Mouse (Mus musculus) stomach, embryonic 14.5 days (tissue): Measurements from ENCODE around the gene Fancd2. TPM values are rescaled to one million over a fixed set of nuclear protein-coding genes. Genes with fewer than 3 reads are reported as not detected.

ENCODE experiments used
- ATAC-seq: fragments of 200-750 bp; cut with Nextera tagmentation; 2 replicates; pipeline ENCODE4 v1.8.0; 2017; ENCODE audit warnings: low read depth, moderate TSS enrichment; ENCODE audit not compliant: insufficient number of reproducible peaks, insufficient read depth, low FRiP score
- H3K27ac ChIP-seq: fragments of 300-500 bp; sonication (generic); 2 replicates; pipeline ENCODE4 v1.5.1; 2014; ENCODE audit warnings: mild to moderate bottlenecking, low read length, moderate library complexity, mixed read lengths
- H3K27me3 ChIP-seq: fragments of 300-500 bp; sonication (generic); 2 replicates; pipeline ENCODE4 v1.6.1; 2014; ENCODE audit warnings: low read length, control low read depth, mixed read lengths; ENCODE audit not compliant: control insufficient read depth, insufficient read depth
- H3K36me3 ChIP-seq: fragments of 300-500 bp; sonication (generic); 2 replicates; pipeline ENCODE4 v1.6.1; 2014; ENCODE audit warnings: mild to moderate bottlenecking, control low read depth, low read length, moderate library complexity, mixed read lengths; ENCODE audit not compliant: control insufficient read depth, insufficient read depth
- H3K4me1 ChIP-seq: fragments of 300-500 bp; sonication (generic); 2 replicates; pipeline ENCODE4 v1.6.1; 2014; ENCODE audit warnings: low read length, control low read depth, mixed read lengths; ENCODE audit not compliant: control insufficient read depth, insufficient read depth
- H3K4me2 ChIP-seq: fragments of 300-500 bp; sonication (generic); replicated peaks from 2 replicates; pipeline ENCODE4 v1.6.1; 2014; ENCODE audit warnings: low read depth, low read length, control low read depth
- H3K4me3 ChIP-seq: fragments of 300-500 bp; sonication (generic); 2 replicates; pipeline ENCODE4 v1.5.1; 2014; ENCODE audit warnings: low read depth, low read length, control low read depth
- H3K9ac ChIP-seq: fragments of 300-500 bp; sonication (generic); replicated peaks from 2 replicates; pipeline ENCODE4 v1.6.1; 2014; ENCODE audit warnings: low read depth, mild to moderate bottlenecking, control low read depth, low read length, moderate library complexity, mixed read lengths
- H3K9me3 ChIP-seq: fragments of 300-500 bp; sonication (generic); 2 replicates; pipeline ENCODE4 v1.6.1; 2016; ENCODE audit warnings: low read depth, low read length, control low read depth; ENCODE audit not compliant: control insufficient read depth
- WGBS: fragments of 180-500 bp; shearing (Covaris S2); extraction: QIAGEN DNeasy Blood & Tissue Kit; methylation state at CpG from one replicate; pipeline ENCODE4 v1.1.7; 2014; 5-methylcytosine and 5-hydroxymethylcytosine counted together
- microRNA-seq: library from miRNA; unstranded; fragments of <30 nt; microRNA quantifications from one replicate; pipeline ENCODE4, GENCODE M21; 2016
- polyA plus RNA-seq: library from polyadenylated mRNA; unstranded; fragments of >200 nt; fragmentation: Nextera tagmentation; extraction: Ambion mirVana; gene quantifications from 2 replicates; pipeline ENCODE4 v1.2.1, GENCODE M21; 2014

Gene Fancd2
- polyA plus RNA-seq, 1 experiment from 2014 or later, result 13.8 TPM

GRCm38 (mm10) chr6:113644808-113645207, 113.3 kb downstream of the Fancd2 start:
- WGBS, result 74% methylated on average over 8 of the region's 8 CpGs
- H3K27me3 ChIP-seq, result no peaks in the 10 kb centered on the region
- H3K4me1 ChIP-seq, result no peaks in the 10 kb centered on the region
- H3K27ac ChIP-seq, result no peak overlapping the region; the same call in 1 of the 2 replicates
- H3K4me3 ChIP-seq, result no peak overlapping the region
- H3K9ac ChIP-seq, result no peak overlapping the region
- no peaks in the 10 kb centered on the region for H3K9me3 ChIP-seq
- H3K36me3 ChIP-seq, result no peaks in the 10 kb centered on the region
- ATAC-seq, result no peak
- H3K4me2 ChIP-seq, result no peak overlapping the region

Small RNA genes within 50 kb of the gene (microRNA-seq; reads per million reads assigned to microRNA genes)
- gene Gm23365, result not detected

Other genes starting within 250 kb of the Fancd2 start
- 0.20 TPM in 1 of 2 replicates, not detected in the other for gene Cpne9, start 249.4 kb upstream of the Fancd2 start, polyA plus RNA-seq
- gene Brpf1, start 224.5 kb upstream of the Fancd2 start, polyA plus RNA-seq, result 20.1 and 21.1 TPM in 2 replicates
- gene Ogg1, start 204.7 kb upstream of the Fancd2 start, polyA plus RNA-seq, result 14.7 and 18.0 TPM in 2 replicates
- gene Camk1, start 187.7 kb upstream of the Fancd2 start, polyA plus RNA-seq, result 102 and 107 TPM in 2 replicates
- gene Tada3, start 153.8 kb upstream of the Fancd2 start, polyA plus RNA-seq, result 52.6 and 54.8 TPM in 2 replicates
- gene Arpc4, start 153.6 kb upstream of the Fancd2 start, polyA plus RNA-seq, result 222 and 230 TPM in 2 replicates
- 2.6 and 2.7 TPM in 2 replicates for gene Ttll3, start 142.4 kb upstream of the Fancd2 start, polyA plus RNA-seq
- gene Rpusd3, start 112.3 kb upstream of the Fancd2 start, polyA plus RNA-seq, result 20.2 and 20.3 TPM in 2 replicates
- gene Cidec, start 95.9 kb upstream of the Fancd2 start, polyA plus RNA-seq, result 0.46 TPM in 1 of 2 replicates, not detected in the other
- gene Jagn1, start 89.1 kb upstream of the Fancd2 start, polyA plus RNA-seq, result 78.6 and 81.1 TPM in 2 replicates
- gene Il17re, start 73.2 kb upstream of the Fancd2 start, polyA plus RNA-seq, result 19.0 and 19.8 TPM in 2 replicates
- 10.6 and 12.9 TPM in 2 replicates for gene Il17rc, start 60.3 kb upstream of the Fancd2 start, polyA plus RNA-seq
- 16.0 and 20.5 TPM in 2 replicates for gene Creld1, start 48.4 kb upstream of the Fancd2 start, polyA plus RNA-seq
- 0.48 and 0.61 TPM in 2 replicates for gene Prrt3, start 29.8 kb upstream of the Fancd2 start, polyA plus RNA-seq
- 84.8 and 94.9 TPM in 2 replicates for gene Emc3, start within 50 bp of the Fancd2 start, polyA plus RNA-seq
- 0.28 and 0.82 TPM in 2 replicates for gene Fancd2os, start 69.0 kb downstream of the Fancd2 start, polyA plus RNA-seq
- gene Brk1, start 73.1 kb downstream of the Fancd2 start, polyA plus RNA-seq, result 244 and 245 TPM in 2 replicates
- gene Vhl, start 92.3 kb downstream of the Fancd2 start, polyA plus RNA-seq, result 43.5 and 50.5 TPM in 2 replicates
- 6.3 and 7.4 TPM in 2 replicates for gene Irak2, start 106.8 kb downstream of the Fancd2 start, polyA plus RNA-seq
- 1.1 and 1.4 TPM in 2 replicates for gene Tatdn2, start 165.4 kb downstream of the Fancd2 start, polyA plus RNA-seq
- gene Ghrl, start 188.2 kb downstream of the Fancd2 start, polyA plus RNA-seq, result 8.1 and 10.2 TPM in 2 replicates
- 260 and 268 TPM in 2 replicates for gene Sec13, start 209.1 kb downstream of the Fancd2 start, polyA plus RNA-seq